Mouse (Mus musculus): ENCODE data around the gene Dhx34.

GRCm38 (mm10) chr7:16178114-16178513, 43.7 kb downstream of the Dhx34 start:
- TF ChIP-seq CTCF (IDR thresholded peaks at IDR 0.05; ENCODE audit: borderline replicate concordance, insufficient read depth, low read depth, low read length): no peak
- no peak for TF ChIP-seq POLR2A (IDR thresholded peaks at IDR 0.05; ENCODE audit: borderline replicate concordance, insufficient read depth, low read length)
